Mouse (Mus musculus): ENCODE measurements around the gene Lrmda. TPM values are rescaled to one million over a fixed set of nuclear protein-coding genes. Genes with fewer than 3 reads are reported as not detected.

Lrmda gene
- polyA plus RNA-seq, 1 experiment from 2014 or later = 0.66 TPM

- H3K9me3 ChIP-seq (ENCODE audit: control insufficient read depth, low read length) = no peaks in the 10 kb centered on the region
- H3K27ac ChIP-seq (ENCODE audit: low read depth, low read length) = no peak overlapping the region
- no peaks in the 10 kb centered on the region for H3K36me3 ChIP-seq (ENCODE audit: control insufficient read depth, insufficient read depth, low read length)
- 15% methylated on average over 3 of the region's 3 CpGs for WGBS
- DNase-seq (ENCODE audit: low spot score) (no peak), ATAC-seq (ENCODE audit: insufficient read depth, low FRiP score, low TSS enrichment) (no peak)
- H3K4me1 ChIP-seq (ENCODE audit: control insufficient read depth, insufficient read depth, low read length) = peaks cover 4% of the 10 kb centered on the region; the same call in 1 of the 2 replicates
- H3K4me3 ChIP-seq (ENCODE audit: low read depth, low read length) = no peak overlapping the region
- H3K9ac ChIP-seq (ENCODE audit: low read length) = no peak overlapping the region
- no peak overlapping the region for H3K4me2 ChIP-seq (ENCODE audit: low read depth)
- no peaks in the 10 kb centered on the region; the same call in 1 of the 2 replicates for H3K27me3 ChIP-seq (ENCODE audit: control insufficient read depth, insufficient read depth, low read length)
These were observed 141.9 kb downstream of the Lrmda start for GRCm38 (mm10) chr14:22161416-22161815.

GRCm38 (mm10) chr14:22167285-22167684 lies 147.8 kb downstream of the Lrmda start:
- H3K27me3 ChIP-seq (ENCODE audit: control insufficient read depth, insufficient read depth, low read length) = no peaks in the 10 kb centered on the region; the same call in 1 of the 2 replicates

GRCm38 (mm10) chr14:22168077-22168794 lies 148.7 kb downstream of the Lrmda start:
- Histone ChIP-seq H3K9me3 (ENCODE audit: control insufficient read depth, low read length) (no peaks in the 10 kb centered on the region), H3K4me3 (ENCODE audit: low read depth, low read length) (no peak overlapping the region), H3K36me3 (ENCODE audit: control insufficient read depth, insufficient read depth, low read length) (no peaks in the 10 kb centered on the region), H3K4me1 (ENCODE audit: control insufficient read depth, insufficient read depth, low read length) (peaks cover 30% of the 10 kb centered on the region), H3K27ac (ENCODE audit: low read depth, low read length) (peak overlapping the region; percentile 89), H3K27me3 (ENCODE audit: control insufficient read depth, insufficient read depth, low read length) (no peaks in the 10 kb centered on the region; the same call in 1 of the 2 replicates), H3K9ac (ENCODE audit: low read length) (peak overlapping the region; percentile 37), H3K4me2 (ENCODE audit: low read depth) (peak overlapping the region; percentile 35)
- ATAC-seq (ENCODE audit: insufficient read depth, low FRiP score, low TSS enrichment) (peak; percentile 76), DNase-seq (ENCODE audit: low spot score) (peak; percentile 47)
- WGBS = 5% methylated on average over 11 of the region's 11 CpGs

More at GRCm38 (mm10) chr14:22167285-22167684, 147.8 kb downstream of the Lrmda start:
- H3K9ac ChIP-seq (ENCODE audit: low read length) = no peak overlapping the region
- WGBS = 35% methylated on average over 7 of the region's 7 CpGs
- H3K4me1 ChIP-seq (ENCODE audit: control insufficient read depth, insufficient read depth, low read length) = peaks cover 30% of the 10 kb centered on the region
- H3K4me2 ChIP-seq (ENCODE audit: low read depth) = peak overlapping the region; percentile 35; the same call in 1 of the 2 replicates
- no peaks in the 10 kb centered on the region for H3K9me3 ChIP-seq (ENCODE audit: control insufficient read depth, low read length)
- DNase-seq (ENCODE audit: low spot score) (peak; percentile 29), ATAC-seq (ENCODE audit: insufficient read depth, low FRiP score, low TSS enrichment) (no peak)
- H3K27ac ChIP-seq (ENCODE audit: low read depth, low read length) = peak overlapping the region; percentile 89
- H3K4me3 ChIP-seq (ENCODE audit: low read depth, low read length) = no peak overlapping the region
- no peaks in the 10 kb centered on the region for H3K36me3 ChIP-seq (ENCODE audit: control insufficient read depth, insufficient read depth, low read length)

GRCm38 (mm10) chr14:22168795-22169568 lies 149.5 kb downstream of the Lrmda start:
- peak; percentile 89 for ATAC-seq (ENCODE audit: insufficient read depth, low FRiP score, low TSS enrichment)
- Histone ChIP-seq H3K9me3 (ENCODE audit: control insufficient read depth, low read length) (no peaks in the 10 kb centered on the region), H3K4me1 (ENCODE audit: control insufficient read depth, insufficient read depth, low read length) (peaks cover 30% of the 10 kb centered on the region), H3K4me2 (ENCODE audit: low read depth) (peak overlapping the region; percentile 35), H3K27me3 (ENCODE audit: control insufficient read depth, insufficient read depth, low read length) (no peaks in the 10 kb centered on the region; the same call in 1 of the 2 replicates), H3K27ac (ENCODE audit: low read depth, low read length) (peak overlapping the region; percentile 89), H3K36me3 (ENCODE audit: control insufficient read depth, insufficient read depth, low read length) (no peaks in the 10 kb centered on the region), H3K4me3 (ENCODE audit: low read depth, low read length) (no peak overlapping the region), H3K9ac (ENCODE audit: low read length) (peak overlapping the region; percentile 37)
- 9% methylated on average over 14 of the region's 14 CpGs for WGBS
- peak; percentile 76 for DNase-seq (ENCODE audit: low spot score)

- Histone ChIP-seq H3K4me1 (ENCODE audit: control insufficient read depth, insufficient read depth, low read length) (peaks cover 4% of the 10 kb centered on the region; the same call in 1 of the 2 replicates), H3K27me3 (ENCODE audit: control insufficient read depth, insufficient read depth, low read length) (no peaks in the 10 kb centered on the region), H3K4me2 (ENCODE audit: low read depth) (no peak overlapping the region), H3K9ac (ENCODE audit: low read length) (no peak overlapping the region), H3K36me3 (ENCODE audit: control insufficient read depth, insufficient read depth, low read length) (no peaks in the 10 kb centered on the region), H3K27ac (ENCODE audit: low read depth, low read length) (no peak overlapping the region), H3K4me3 (ENCODE audit: low read depth, low read length) (no peak overlapping the region), H3K9me3 (ENCODE audit: control insufficient read depth, low read length) (no peaks in the 10 kb centered on the region)
- DNase-seq (ENCODE audit: low spot score) (no peak), ATAC-seq (ENCODE audit: insufficient read depth, low FRiP score, low TSS enrichment) (no peak)
- 39% methylated on average over 9 of the region's 9 CpGs for WGBS
These were observed 155.2 kb downstream of the Lrmda start for GRCm38 (mm10) chr14:22174757-22175156.

GRCm38 (mm10) chr14:22179761-22180160 lies 160.2 kb downstream of the Lrmda start:
- ATAC-seq (ENCODE audit: insufficient read depth, low FRiP score, low TSS enrichment) = no peak
- 76% methylated on average over 2 of the region's 2 CpGs for WGBS

GRCm38 (mm10) chr14:22181508-22181907 lies 162.0 kb downstream of the Lrmda start:
- Histone ChIP-seq H3K9ac (ENCODE audit: low read length) (no peak overlapping the region), H3K27me3 (ENCODE audit: control insufficient read depth, insufficient read depth, low read length) (no peaks in the 10 kb centered on the region), H3K4me2 (ENCODE audit: low read depth) (no peak overlapping the region), H3K36me3 (ENCODE audit: control insufficient read depth, insufficient read depth, low read length) (no peaks in the 10 kb centered on the region), H3K4me1 (ENCODE audit: control insufficient read depth, insufficient read depth, low read length) (no peaks in the 10 kb centered on the region), H3K9me3 (ENCODE audit: control insufficient read depth, low read length) (no peaks in the 10 kb centered on the region), H3K27ac (ENCODE audit: low read depth, low read length) (no peak overlapping the region), H3K4me3 (ENCODE audit: low read depth, low read length) (no peak overlapping the region)
- ATAC-seq (ENCODE audit: insufficient read depth, low FRiP score, low TSS enrichment) (no peak), DNase-seq (ENCODE audit: low spot score) (no peak)
- WGBS = 95% methylated on average over 5 of the region's 6 CpGs

More at GRCm38 (mm10) chr14:22179761-22180160, 160.2 kb downstream of the Lrmda start:
- DNase-seq (ENCODE audit: low spot score) = no peak
- H3K36me3 ChIP-seq (ENCODE audit: control insufficient read depth, insufficient read depth, low read length) = no peaks in the 10 kb centered on the region
- no peak overlapping the region for H3K27ac ChIP-seq (ENCODE audit: low read depth, low read length)
- no peak overlapping the region for H3K9ac ChIP-seq (ENCODE audit: low read length)
- H3K9me3 ChIP-seq (ENCODE audit: control insufficient read depth, low read length) = no peaks in the 10 kb centered on the region
- H3K27me3 ChIP-seq (ENCODE audit: control insufficient read depth, insufficient read depth, low read length) = no peaks in the 10 kb centered on the region
- H3K4me2 ChIP-seq (ENCODE audit: low read depth) = no peak overlapping the region
- H3K4me1 ChIP-seq (ENCODE audit: control insufficient read depth, insufficient read depth, low read length) = peaks cover 4% of the 10 kb centered on the region; the same call in 1 of the 2 replicates
- no peak overlapping the region for H3K4me3 ChIP-seq (ENCODE audit: low read depth, low read length)

GRCm38 (mm10) chr14:22183195-22183594 lies 163.7 kb downstream of the Lrmda start:
- no peaks in the 10 kb centered on the region for H3K27me3 ChIP-seq (ENCODE audit: control insufficient read depth, insufficient read depth, low read length)
- H3K9me3 ChIP-seq (ENCODE audit: control insufficient read depth, low read length) = no peaks in the 10 kb centered on the region
- no peak overlapping the region for H3K9ac ChIP-seq (ENCODE audit: low read length)
- no peak overlapping the region for H3K27ac ChIP-seq (ENCODE audit: low read depth, low read length)
- DNase-seq (ENCODE audit: low spot score) = no peak
- no peak for ATAC-seq (ENCODE audit: insufficient read depth, low FRiP score, low TSS enrichment)
- H3K36me3 ChIP-seq (ENCODE audit: control insufficient read depth, insufficient read depth, low read length) = no peaks in the 10 kb centered on the region
- H3K4me2 ChIP-seq (ENCODE audit: low read depth) = no peak overlapping the region
- no peak overlapping the region for H3K4me3 ChIP-seq (ENCODE audit: low read depth, low read length)
- WGBS = 83% methylated on average over 3 of the region's 3 CpGs
- H3K4me1 ChIP-seq (ENCODE audit: control insufficient read depth, insufficient read depth, low read length) = no peaks in the 10 kb centered on the region

Measured in neural tube, embryonic 11.5 days (tissue).